In the genomic region with DNA sequence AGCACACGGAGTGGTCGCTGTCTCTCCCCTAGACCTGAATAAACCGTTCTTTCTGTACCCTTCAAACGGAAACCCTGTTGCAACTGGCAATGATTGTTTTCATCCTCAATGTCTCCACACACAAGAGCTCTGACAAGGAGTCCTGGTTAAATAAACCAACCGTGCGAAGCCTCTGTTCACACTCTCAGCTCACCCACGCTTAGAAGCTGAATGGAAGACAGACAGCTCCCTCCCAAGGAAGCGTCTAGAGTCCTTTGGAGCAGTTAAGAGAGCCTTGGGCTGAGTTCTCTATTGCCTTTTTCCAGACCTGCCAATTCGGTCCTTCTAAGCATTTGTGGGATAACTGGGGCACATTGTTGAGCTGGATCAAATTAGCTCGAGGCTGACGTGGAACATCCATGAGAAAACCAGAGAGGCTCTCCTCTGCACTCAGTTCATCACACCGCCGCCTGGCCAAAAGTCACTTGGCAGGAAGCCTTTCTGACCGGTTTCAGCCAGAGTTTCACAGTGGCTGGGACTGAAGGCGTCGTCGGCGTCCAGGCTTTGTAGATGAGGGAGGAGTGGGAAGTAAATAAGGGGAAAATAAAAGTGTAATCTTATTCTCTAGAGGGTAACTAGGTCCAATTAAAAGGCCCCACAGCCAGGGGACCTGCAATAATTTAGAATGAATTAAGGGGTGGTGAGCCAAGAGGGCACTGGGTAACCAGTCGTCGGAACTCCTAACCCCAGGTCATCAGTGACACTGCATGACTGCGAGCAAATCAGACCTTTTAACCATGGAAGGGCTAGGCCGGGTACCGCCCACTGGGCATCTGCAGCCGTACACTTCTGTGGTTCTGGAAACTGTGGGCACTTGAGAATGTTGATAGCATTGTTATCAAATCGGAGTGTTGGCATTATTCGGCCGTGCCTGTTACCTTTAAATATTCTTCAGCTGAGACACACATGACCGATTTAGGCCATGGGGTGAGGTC, we compare ENCODE assay signal across 9 mouse cellular contexts.
DNase-seq lines count a peak whose midpoint lies in the region; ATAC-seq and TF ChIP-seq lines count a peak whose summit lies in the region.
"Had no signal": no experiment of that assay in that cellular context is flagged by ENCODE, and none has a peak within 500 bp of the region (broad histone marks: within the 10 kb centered on the region; RNA-seq: fewer than 3 reads in every experiment).

No protein-coding gene starts in this region.

- H3K9ac ChIP-seq in limb, embryonic 13.5 days: no peak overlapping the region
- no peak overlapping the region for H3K9ac ChIP-seq in heart, adult 2 months (ENCODE audit: low read depth, low read length)
- no peak overlapping the region for H3K9ac ChIP-seq in kidney, embryonic 16.5 days (replicated peaks; ENCODE audit: low read length)
- H3K9ac ChIP-seq: midbrain, embryonic 12.5 days had no signal

- no peak for TF ChIP-seq POLR2A in heart, adult 2 months (IDR thresholded peaks at IDR 0.05; ENCODE audit: insufficient read depth, low read depth, low read length)

- peak; percentile 58; the same call in 1 of the 2 replicates for ATAC-seq in limb, embryonic 13.5 days (ENCODE audit: low FRiP score, low read depth)
- peak; percentile 57; the same call in 1 of the 2 replicates for ATAC-seq in kidney, embryonic 16.5 days (ENCODE audit: low FRiP score, low TSS enrichment)
- ATAC-seq in megakaryocyte-erythroid progenitor cell, adult 5-6 weeks (replicated peaks; ENCODE audit: low FRiP score, low TSS enrichment, poor library complexity, severe bottlenecking): 0 out of 2 replicates have a peak, but pooled peaks have one; percentile 54

- intact Hi-C loops in heart, adult 2 months (cut with DNase I): loop anchor here (5.0 kb wide), 1 partner anchor 367 kb away; no protein-coding TSS in a partner anchor

- H3K9me3 ChIP-seq in limb, embryonic 13.5 days: no peaks in the 10 kb centered on the region
- no peaks in the 10 kb centered on the region for H3K9me3 ChIP-seq in limb, embryonic 10.5 days (replicated peaks)
- H3K9me3 ChIP-seq in kidney, embryonic 16.5 days (ENCODE audit: low read length): no peaks in the 10 kb centered on the region
- H3K9me3 ChIP-seq: midbrain, embryonic 12.5 days had no signal

- H3K27ac ChIP-seq in limb, embryonic 13.5 days: no peak overlapping the region
- H3K27ac ChIP-seq in limb, embryonic 10.5 days: no peak overlapping the region
- peak overlapping the region; percentile 84 for H3K27ac ChIP-seq in heart, adult 2 months
- H3K27ac ChIP-seq in kidney, embryonic 16.5 days (ENCODE audit: low read length): peak overlapping the region; percentile 70
- H3K27ac ChIP-seq: midbrain, embryonic 12.5 days had no signal

- no peaks in the 10 kb centered on the region for H3K36me3 ChIP-seq in limb, embryonic 13.5 days
- H3K36me3 ChIP-seq in limb, embryonic 10.5 days: no peaks in the 10 kb centered on the region
- no peaks in the 10 kb centered on the region; the same call in 1 of the 2 replicates for H3K36me3 ChIP-seq in heart, adult 2 months (ENCODE audit: control insufficient read depth, insufficient read depth, low read length)
- H3K36me3 ChIP-seq in kidney, embryonic 16.5 days (ENCODE audit: insufficient read depth, low read length): no peaks in the 10 kb centered on the region
- H3K36me3 ChIP-seq: midbrain, embryonic 12.5 days had no signal

- peaks cover 26% of the 10 kb centered on the region for H3K4me1 ChIP-seq in limb, embryonic 13.5 days
- H3K4me1 ChIP-seq in limb, embryonic 10.5 days: peaks cover 11% of the 10 kb centered on the region
- H3K4me1 ChIP-seq in heart, adult 2 months (ENCODE audit: control insufficient read depth, insufficient read depth, low read length): peaks cover 26% of the 10 kb centered on the region
- H3K4me1 ChIP-seq in kidney, embryonic 16.5 days (ENCODE audit: insufficient read depth, low read length): peaks cover 39% of the 10 kb centered on the region

- no peaks in the 10 kb centered on the region for H3K79me2 ChIP-seq in heart, adult 2 months (replicated peaks; ENCODE audit: control insufficient read depth, insufficient read depth, low read length)

- 67% methylated on average over 28 of the region's 28 CpGs for WGBS in limb, embryonic 13.5 days
- 71% methylated on average over 28 of the region's 28 CpGs for whole genome bisulfite sequencing in limb, embryonic 10.5 days
- WGBS in heart, adult 2 months: 45% methylated on average over 28 of the region's 28 CpGs
- WGBS in kidney, embryonic 16.5 days: 37% methylated on average over 28 of the region's 28 CpGs

- TF ChIP-seq CTCF in heart, adult 2 months (IDR thresholded peaks at IDR 0.05): peak; percentile 22; the same call in 1 of the 2 replicates

- no peak overlapping the region for H3K4me2 ChIP-seq in limb, embryonic 13.5 days (replicated peaks)
- H3K4me2 ChIP-seq in kidney, embryonic 16.5 days (replicated peaks; ENCODE audit: low read depth, low read length): no peak overlapping the region
- H3K4me2 ChIP-seq: midbrain, embryonic 12.5 days had no signal

- H3K4me3 ChIP-seq in limb, embryonic 13.5 days: no peak overlapping the region
- H3K4me3 ChIP-seq in limb, embryonic 10.5 days: no peak overlapping the region
- no peak overlapping the region for H3K4me3 ChIP-seq in heart, adult 2 months
- no peak overlapping the region for H3K4me3 ChIP-seq in kidney, embryonic 16.5 days (ENCODE audit: low read length)
- H3K4me3 ChIP-seq: midbrain, embryonic 12.5 days had no signal

- no peaks in the 10 kb centered on the region for H3K27me3 ChIP-seq in limb, embryonic 13.5 days
- H3K27me3 ChIP-seq in limb, embryonic 10.5 days (ENCODE audit: low read depth, poor library complexity, severe bottlenecking): 0 out of 2 replicates have a peak, but pooled peaks cover 10% of the 10 kb centered on the region
- no peaks in the 10 kb centered on the region for H3K27me3 ChIP-seq in heart, adult 2 months (ENCODE audit: control insufficient read depth, insufficient read depth, low read length)
- H3K27me3 ChIP-seq in kidney, embryonic 16.5 days (ENCODE audit: insufficient read depth, low read length): no peaks in the 10 kb centered on the region

- DNase-seq in limb, embryonic 10.5 days (ENCODE audit: low spot score): no peak
- DNase-seq in heart, adult 2 months: peak; percentile 79 to 83
- no peak for DNase-seq in spleen, postnatal 10 days (ENCODE audit: low spot score in 2 of 2)
- no peak for DNase-seq in MN1 (ENCODE audit: low spot score)
- DNase-seq in embryo, embryonic 11 days: no peak

- 0 out of 2 replicates have a peak, but pooled peaks have one; percentile 7 for TF ChIP-seq EP300 in heart, adult 2 months (IDR thresholded peaks at IDR 0.05; ENCODE audit: insufficient read depth, low read depth, low read length)

Comparison
In these comparisons a context has a peak if more than half of its experiments do, and no peak if none do; other contexts are left out.
1. H3K27ac ChIP-seq: peak in heart, adult 2 months (single experiment) and kidney, embryonic 16.5 days (single experiment); none in limb, embryonic 13.5 days (single experiment) and limb, embryonic 10.5 days (single experiment).
2. DNase-seq: peak in heart, adult 2 months (2 of 2); none in limb, embryonic 10.5 days (single experiment), spleen, postnatal 10 days (0 of 2), MN1 (single experiment) and embryo, embryonic 11 days (single experiment).
3. Peak in every context shown above with its lines, with median percentiles within 50 percentile points of each other: ATAC-seq.